ENCODE assay signal across 15 mouse cellular contexts in genomic region chr7:47098044-47098443, GRCm38 (mm10). TPM values are rescaled to one million over a fixed set of nuclear protein-coding genes. Genes with fewer than 3 reads are reported as not detected.
A peak's percentile ranks its signal among the peaks of the same experiment; 100 is the strongest.
DNase-seq lines count a peak whose midpoint lies in the region; ATAC-seq and TF ChIP-seq lines count a peak whose summit lies in the region.
"Had no signal": no experiment of that assay in that cellular context is flagged by ENCODE, and none has a peak within 500 bp of the region (broad histone marks: within the 10 kb centered on the region; RNA-seq: fewer than 3 reads in every experiment).

No protein-coding gene starts in this region.

- H3K36me3 ChIP-seq in lung, embryonic 14.5 days (ENCODE audit: insufficient read depth): no peaks in the 10 kb centered on the region
- no peaks in the 10 kb centered on the region for H3K36me3 ChIP-seq in forebrain, embryonic 14.5 days (ENCODE audit: control insufficient read depth, insufficient read depth, low read length)
- H3K36me3 ChIP-seq: embryonic facial prominence, embryonic 13.5 days; G1E; heart, embryonic 15.5 days; neural tube, embryonic 12.5 days had no signal

- H3K4me2 ChIP-seq in lung, embryonic 14.5 days: no peak overlapping the region
- H3K4me2 ChIP-seq in forebrain, embryonic 14.5 days (ENCODE audit: low read length): no peak overlapping the region
- H3K4me2 ChIP-seq: embryonic facial prominence, embryonic 13.5 days; heart, embryonic 15.5 days; neural tube, embryonic 12.5 days had no signal

- H3K4me3 ChIP-seq in lung, embryonic 14.5 days (ENCODE audit: low read depth, low read length): no peak overlapping the region
- no peak overlapping the region for H3K4me3 ChIP-seq in cortical plate, adult 2 months (ENCODE audit: insufficient read depth, low read length)
- H3K4me3 ChIP-seq in forebrain, embryonic 14.5 days (ENCODE audit: low read depth, low read length): no peak overlapping the region
- H3K4me3 ChIP-seq: embryonic facial prominence, embryonic 13.5 days; heart, embryonic 15.5 days; neural tube, embryonic 12.5 days had no signal

- 56% methylated on average over 7 of the region's 7 CpGs for WGBS in lung, embryonic 14.5 days
- 62% methylated on average over 7 of the region's 7 CpGs for WGBS in forebrain, embryonic 14.5 days

- no peaks in the 10 kb centered on the region for H3K27me3 ChIP-seq in lung, embryonic 14.5 days (ENCODE audit: insufficient read depth, low read length)
- no peaks in the 10 kb centered on the region for H3K27me3 ChIP-seq in forebrain, embryonic 14.5 days (replicated peaks; ENCODE audit: control insufficient read depth, insufficient read depth, low read length)
- H3K27me3 ChIP-seq: embryonic facial prominence, embryonic 13.5 days; heart, embryonic 15.5 days; neural tube, embryonic 12.5 days had no signal

- peak; percentile 13; the same call in 1 of the 2 replicates for TF ChIP-seq CTCF in lung, embryonic 14.5 days (IDR thresholded peaks at IDR 0.05; ENCODE audit: low read depth)
- 0 out of 2 replicates have a peak, but pooled peaks have one; percentile 17 for TF ChIP-seq CTCF in cortical plate, adult 2 months (IDR thresholded peaks at IDR 0.05; ENCODE audit: extremely low read depth, insufficient read depth, low read length)

- no peaks in the 10 kb centered on the region for H3K4me1 ChIP-seq in lung, embryonic 14.5 days (ENCODE audit: insufficient read depth)
- H3K4me1 ChIP-seq in cortical plate, adult 2 months (ENCODE audit: control insufficient read depth, insufficient read depth, low read length): peaks cover 17% of the 10 kb centered on the region
- H3K4me1 ChIP-seq in forebrain, embryonic 14.5 days (ENCODE audit: control insufficient read depth, insufficient read depth, low read length): no peaks in the 10 kb centered on the region
- H3K4me1 ChIP-seq: embryonic facial prominence, embryonic 13.5 days; heart, embryonic 15.5 days; neural tube, embryonic 12.5 days had no signal

- no peak for TF ChIP-seq POLR2A in cortical plate, adult 2 months (IDR thresholded peaks at IDR 0.05; ENCODE audit: extremely low read depth, insufficient read depth, low read length)

- no peak for DNase-seq in lung, embryonic 14.5 days
- DNase-seq in lung, postnatal 14 days: no peak
- DNase-seq in NIH3T3 (ENCODE audit: low read depth): peak; percentile 68
- DNase-seq in right cerebral cortex, adult 2 months (ENCODE audit: low spot score in 2 of 2): peak; percentile 62 to 66
- DNase-seq in neural tube, embryonic 10.5 days (ENCODE audit: extremely low spot score, low spot score): no peak
- DNase-seq in natural killer cell, adult 2 months (ENCODE audit: low spot score in 2 of 2): no peak
- no peak for DNase-seq in forebrain, embryonic 14.5 days (ENCODE audit: low spot score)
- DNase-seq: adrenal gland, adult 8-10 months; cerebellum, adult 11-12 months; kidney, postnatal 25 days had no signal

- H3K9me3 ChIP-seq in lung, embryonic 14.5 days (ENCODE audit: low read depth, low read length): no peaks in the 10 kb centered on the region
- no peaks in the 10 kb centered on the region for H3K9me3 ChIP-seq in forebrain, embryonic 14.5 days (replicated peaks; ENCODE audit: control insufficient read depth, low read length)
- H3K9me3 ChIP-seq: embryonic facial prominence, embryonic 13.5 days; G1E; heart, embryonic 15.5 days; neural tube, embryonic 12.5 days had no signal

- no peak for ATAC-seq in lung, embryonic 14.5 days (ENCODE audit: insufficient read depth)
- no peak for ATAC-seq in forebrain, embryonic 14.5 days

- no peak overlapping the region for H3K9ac ChIP-seq in lung, embryonic 14.5 days
- no peak overlapping the region for H3K9ac ChIP-seq in forebrain, embryonic 14.5 days (ENCODE audit: low read length)
- H3K9ac ChIP-seq: embryonic facial prominence, embryonic 13.5 days; heart, embryonic 15.5 days; neural tube, embryonic 12.5 days had no signal

- no peak overlapping the region for H3K27ac ChIP-seq in lung, embryonic 14.5 days (ENCODE audit: low read depth)
- 0 out of 2 replicates have a peak overlapping the region, but pooled peaks have one; percentile 10 for H3K27ac ChIP-seq in cortical plate, adult 2 months (ENCODE audit: insufficient read depth, low read length)
- no peak overlapping the region for H3K27ac ChIP-seq in forebrain, embryonic 14.5 days (ENCODE audit: low read depth, low read length)
- H3K27ac ChIP-seq: embryonic facial prominence, embryonic 13.5 days; heart, embryonic 15.5 days; neural tube, embryonic 12.5 days had no signal

RNA-seq across cellular contexts. Expression of gene Ptpn5, which starts 35.4 kb away (rescaled TPM):
- 6.9 and 7.0 TPM in 2 replicates for polyA plus RNA-seq in lung, embryonic 14.5 days (2014; fragmentation: Nextera tagmentation; extraction: Ambion mirVana)
- polyA plus RNA-seq in cortical plate, adult 2 months (2012; rRNA removed): 205 and 221 TPM in 2 replicates
- polyA plus RNA-seq in forebrain, embryonic 14.5 days (2014; fragmentation: Nextera tagmentation; extraction: Ambion mirVana): 53.4 and 65.6 TPM in 2 replicates
- polyA plus RNA-seq: G1E had no signal

RNA-seq across cellular contexts. Expression of gene Tmem86a, which starts 47.6 kb away (rescaled TPM):
- polyA plus RNA-seq in lung, embryonic 14.5 days (2014; fragmentation: Nextera tagmentation; extraction: Ambion mirVana): 31.9 and 32.1 TPM in 2 replicates
- 22.5 and 22.6 TPM in 2 replicates for polyA plus RNA-seq in cortical plate, adult 2 months (2012; rRNA removed)
- polyA plus RNA-seq in forebrain, embryonic 14.5 days (2014; fragmentation: Nextera tagmentation; extraction: Ambion mirVana): 22.0 and 24.1 TPM in 2 replicates

Comparison
In these comparisons a context has a peak if more than half of its experiments do, and no peak if none do; other contexts are left out.
1. DNase-seq: peak in NIH3T3 (single experiment) and right cerebral cortex, adult 2 months (2 of 2); none in lung, embryonic 14.5 days (single experiment), lung, postnatal 14 days (single experiment), neural tube, embryonic 10.5 days (single experiment), natural killer cell, adult 2 months (0 of 2) and forebrain, embryonic 14.5 days (single experiment).